Mouse (Mus musculus): ENCODE data around the gene Stab2.
A peak's percentile ranks its signal among the peaks of the same experiment; 100 is the strongest.

Stab2 gene

GRCm38 (mm10) chr10:87007385-87008214, at the start of gene Stab2:
TSS of gene Stab2 (minus strand) at chr10:87008025.
- DNase-seq (ENCODE audit: low spot score in 2 of 2), result no peak

- DNase-seq (ENCODE audit: low spot score in 2 of 2), result no peak
Measured at GRCm38 (mm10) chr10:87051714-87052113, 43.9 kb upstream of the Stab2 start.

- DNase-seq (ENCODE audit: low spot score in 2 of 2), result no peak
Measured at GRCm38 (mm10) chr10:87049179-87049578, 41.4 kb upstream of the Stab2 start.

DNA sequence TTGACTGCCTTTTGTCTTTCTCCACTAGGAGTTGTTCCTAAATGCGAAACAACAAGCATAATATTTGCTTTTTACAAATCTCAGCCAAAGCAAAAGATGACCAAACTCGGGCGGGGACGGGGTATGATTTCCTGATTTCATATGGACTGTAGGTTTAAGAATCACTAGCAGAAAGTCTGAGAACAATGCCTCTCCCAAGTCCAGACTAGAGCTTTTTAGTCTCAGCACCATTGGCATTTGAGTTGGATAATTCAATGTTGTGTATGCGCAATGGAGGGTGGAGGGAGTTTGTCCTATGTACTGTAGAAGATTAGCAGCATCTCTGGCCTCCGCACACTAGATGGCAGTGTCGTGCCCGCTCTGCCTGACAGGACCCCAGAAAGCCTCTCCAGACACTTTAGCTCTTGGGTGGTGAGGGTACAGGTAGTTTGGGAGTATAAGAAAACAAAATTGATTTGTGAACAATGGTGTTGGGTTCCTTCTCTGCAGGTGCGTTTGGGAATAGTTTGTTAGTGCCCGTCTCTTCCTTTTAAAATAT, 39.2 kb upstream of the Stab2 start:
- DNase-seq (ENCODE audit: low spot score in 2 of 2), result no peak

- no peak for DNase-seq (ENCODE audit: low spot score in 2 of 2)
Measured at GRCm38 (mm10) chr10:87046469-87046868, 38.6 kb upstream of the Stab2 start.

DNA sequence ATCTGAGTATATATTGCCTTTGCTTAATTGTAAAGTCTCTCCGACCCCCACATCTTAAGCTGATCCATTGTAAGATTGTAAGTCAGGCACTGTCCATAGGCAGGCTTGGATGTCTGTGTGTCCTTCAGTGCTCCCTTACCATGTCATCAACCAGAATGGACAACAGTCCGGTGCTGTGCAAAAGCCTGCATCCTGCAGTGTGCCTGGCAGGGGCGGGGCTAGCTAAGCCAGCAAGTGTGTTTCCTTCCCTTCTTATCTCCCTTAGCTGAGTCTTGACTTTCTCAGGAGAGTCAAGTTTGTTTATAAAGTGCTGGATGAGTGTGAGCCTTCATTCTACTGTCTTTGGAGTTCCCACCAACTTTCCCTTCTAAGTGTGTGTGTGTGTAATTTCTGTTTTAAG, 37.4 kb upstream of the Stab2 start:
- DNase-seq (ENCODE audit: low spot score in 2 of 2), result no peak

- no peak for DNase-seq (ENCODE audit: low spot score in 2 of 2)
Measured at GRCm38 (mm10) chr10:87041265-87041664, 33.4 kb upstream of the Stab2 start.

DNA sequence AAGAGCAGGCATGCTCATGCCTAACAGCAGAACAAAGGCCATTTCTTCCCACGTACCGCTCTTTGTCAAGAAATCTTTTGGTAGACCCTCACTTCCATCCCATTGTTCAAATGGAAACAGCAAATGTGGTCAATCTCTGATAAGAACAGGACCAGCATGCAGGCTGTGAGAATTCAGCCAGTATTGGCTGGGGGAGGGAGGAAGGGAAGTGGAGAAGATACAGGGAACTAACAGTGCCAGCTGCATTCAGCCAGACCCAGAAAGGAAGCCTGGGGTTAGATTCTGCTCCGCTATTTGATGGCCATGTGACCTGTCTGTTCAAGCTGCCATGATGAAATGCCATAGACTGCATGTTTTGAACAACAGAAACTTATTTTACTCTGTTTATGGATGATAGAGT, 32.0 kb upstream of the Stab2 start:
- no peak for DNase-seq (ENCODE audit: low spot score in 2 of 2)

DNA sequence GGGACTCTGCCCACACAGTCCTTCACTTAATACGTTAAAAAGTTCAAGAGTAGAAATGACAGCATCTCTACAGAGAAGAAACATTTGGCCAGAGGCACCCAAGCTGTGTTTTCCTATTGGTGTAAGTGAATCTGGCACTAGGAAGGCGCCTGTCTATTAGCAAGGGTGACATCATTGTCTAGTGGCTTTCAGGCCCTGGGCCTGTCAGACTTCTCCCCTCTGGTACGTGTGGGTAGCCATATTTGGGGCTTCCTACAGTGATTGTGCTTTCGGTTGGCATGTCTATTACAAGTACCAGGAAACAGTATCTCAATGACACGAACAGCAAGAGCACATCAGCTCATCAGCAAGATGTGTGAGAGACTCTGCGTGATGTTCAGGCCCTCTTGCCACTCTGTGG, 31.5 kb upstream of the Stab2 start:
- DNase-seq (ENCODE audit: low spot score in 2 of 2), result no peak

DNA sequence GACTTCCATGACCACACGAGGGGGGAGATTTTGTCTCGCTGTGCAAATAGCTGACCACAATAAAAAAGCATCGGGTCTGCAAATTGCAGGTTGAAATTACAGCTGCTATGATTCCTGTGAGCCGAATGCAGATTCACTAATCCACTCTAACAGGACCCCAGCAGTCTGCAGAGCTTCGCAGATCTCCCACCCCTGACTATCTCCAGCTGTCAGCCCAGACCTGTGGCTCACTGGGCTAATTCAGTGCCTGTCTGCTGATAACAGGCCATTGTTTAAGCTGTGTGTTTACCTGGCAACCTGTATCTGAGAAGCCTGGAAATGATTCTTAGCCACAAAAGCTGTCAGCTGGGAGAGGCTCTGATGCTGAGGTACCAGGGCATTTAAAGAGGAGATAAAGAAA, 29.2 kb upstream of the Stab2 start:
- no peak for DNase-seq (ENCODE audit: low spot score in 2 of 2)

GRCm38 (mm10) chr10:87036271-87036703, 28.5 kb upstream of the Stab2 start:
- no peak for DNase-seq (ENCODE audit: low spot score in 2 of 2)

DNA sequence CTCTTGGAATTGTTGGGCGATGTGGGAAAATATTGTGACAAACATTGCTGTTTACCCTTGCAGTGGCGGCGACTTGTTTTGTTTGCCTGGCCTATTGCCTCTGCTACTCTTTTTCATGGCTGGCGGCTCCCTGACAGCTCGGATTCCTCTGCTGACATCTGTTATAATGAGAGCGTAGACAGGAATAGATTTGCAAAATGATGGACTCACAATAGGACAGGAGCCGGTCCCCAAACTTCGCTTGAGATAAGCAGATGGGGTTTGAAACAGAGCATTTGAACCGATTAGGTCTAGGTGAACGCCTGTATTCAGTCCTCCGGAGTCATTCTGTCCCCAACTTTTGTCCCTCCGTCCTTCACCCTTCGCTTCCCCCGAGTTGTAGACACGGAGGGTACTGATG, 28.0 kb upstream of the Stab2 start:
- DNase-seq (ENCODE audit: low spot score in 2 of 2), result no peak

DNA sequence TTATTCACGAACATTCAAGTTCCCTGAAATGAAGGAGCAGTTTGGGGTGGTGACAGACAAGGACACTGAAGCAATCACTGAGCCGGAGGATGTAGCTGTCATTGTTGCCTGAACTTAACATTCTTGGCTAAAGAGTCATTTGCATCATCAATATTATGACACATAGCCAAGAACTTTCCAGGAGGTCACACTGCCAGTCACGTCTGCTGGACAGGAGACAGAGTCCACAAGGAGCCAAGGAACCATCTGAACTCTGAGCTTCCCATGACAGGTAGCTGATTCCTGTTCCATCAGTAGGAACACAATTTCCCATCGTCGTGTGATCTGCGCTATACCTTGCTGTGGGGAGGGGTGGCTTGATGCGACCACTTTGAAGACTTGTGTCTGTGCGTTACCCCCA, 24.9 kb upstream of the Stab2 start:
- DNase-seq (ENCODE audit: low spot score in 2 of 2), result no peak

- peak; percentile 80 to 90 for DNase-seq (ENCODE audit: low spot score in 2 of 2)
Measured at GRCm38 (mm10) chr10:87024884-87025283, 17.1 kb upstream of the Stab2 start.

GRCm38 (mm10) chr10:87020711-87021110, 12.9 kb upstream of the Stab2 start:
- DNase-seq (ENCODE audit: low spot score in 2 of 2), result peak; percentile 58

DNA sequence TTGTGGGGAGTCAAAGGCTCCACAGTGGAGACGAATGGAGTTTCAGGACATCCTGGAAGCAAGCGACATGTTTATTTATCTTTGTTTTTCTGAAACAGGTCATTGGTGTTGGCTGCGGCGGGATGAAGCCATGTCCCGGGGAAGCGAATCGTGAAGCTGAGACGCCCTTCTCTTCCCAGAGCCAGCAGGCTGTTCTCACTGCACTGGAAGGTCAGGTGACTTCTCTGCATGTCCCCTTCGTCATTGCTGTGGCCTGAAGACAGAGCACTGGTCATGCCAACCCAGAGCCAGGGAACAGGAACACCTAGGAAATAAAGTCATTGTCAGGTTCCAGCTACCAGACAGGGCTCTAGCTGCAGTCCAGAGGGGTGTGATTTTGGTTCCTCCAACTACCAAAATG, 11.1 kb upstream of the Stab2 start:
- no peak for DNase-seq (ENCODE audit: low spot score in 2 of 2)

GRCm38 (mm10) chr10:87016151-87016692, 8.4 kb upstream of the Stab2 start:
- no peak for DNase-seq (ENCODE audit: low spot score in 2 of 2)

DNA sequence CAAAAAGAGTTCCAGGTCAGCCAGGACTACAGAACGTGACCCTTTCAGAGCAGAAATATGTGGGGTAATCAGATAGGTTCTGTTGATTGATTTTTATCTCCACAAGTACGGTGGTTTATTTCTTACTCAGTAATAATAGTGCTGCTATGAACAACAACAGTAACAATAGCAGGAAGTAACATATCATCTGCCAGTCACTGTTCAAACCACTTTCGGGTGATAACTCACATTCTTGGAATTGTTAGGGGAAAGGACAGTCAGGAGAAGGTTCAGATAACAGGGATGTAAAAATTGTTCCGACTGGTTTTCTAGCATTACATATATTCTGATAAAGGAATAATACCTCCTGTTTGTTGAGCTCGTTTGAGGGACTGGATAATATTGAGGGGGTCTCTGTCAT, 7.6 kb upstream of the Stab2 start:
- DNase-seq (ENCODE audit: low spot score in 2 of 2), result no peak

DNA sequence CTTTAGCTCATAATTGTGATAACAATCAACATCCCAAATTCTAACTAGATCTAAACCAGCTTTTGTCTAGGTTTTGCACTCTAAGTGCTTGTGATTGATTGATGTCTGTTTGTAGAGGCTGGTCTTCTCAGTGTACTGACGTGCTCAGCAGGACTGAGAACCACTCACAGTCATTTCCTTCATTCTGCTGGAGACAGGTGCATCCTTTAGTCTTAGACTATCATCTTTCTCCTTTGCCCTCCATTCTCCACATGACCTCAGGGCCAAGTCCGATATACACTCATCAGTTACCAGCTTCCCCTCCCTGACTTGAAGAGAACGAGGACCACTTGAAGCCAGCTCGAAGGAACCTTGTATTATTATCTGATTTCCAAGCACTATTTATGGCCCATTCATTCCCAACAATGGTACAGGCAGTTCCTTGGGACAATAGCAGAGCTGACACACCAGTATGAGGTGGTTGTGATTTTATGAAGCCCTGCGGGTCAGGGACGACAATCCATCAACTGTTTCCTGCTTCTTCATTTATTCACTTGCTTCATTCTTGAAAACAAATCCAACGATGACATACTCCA, 6.7 kb upstream of the Stab2 start:
- no peak for DNase-seq (ENCODE audit: low spot score in 2 of 2)

- no peak for DNase-seq (ENCODE audit: low spot score in 2 of 2)
Measured at GRCm38 (mm10) chr10:87012087-87012486, 4.3 kb upstream of the Stab2 start.

- no peak for DNase-seq (ENCODE audit: low spot score in 2 of 2)
Measured at GRCm38 (mm10) chr10:87008215-87008499, 332 bp upstream of the Stab2 start.

DNA sequence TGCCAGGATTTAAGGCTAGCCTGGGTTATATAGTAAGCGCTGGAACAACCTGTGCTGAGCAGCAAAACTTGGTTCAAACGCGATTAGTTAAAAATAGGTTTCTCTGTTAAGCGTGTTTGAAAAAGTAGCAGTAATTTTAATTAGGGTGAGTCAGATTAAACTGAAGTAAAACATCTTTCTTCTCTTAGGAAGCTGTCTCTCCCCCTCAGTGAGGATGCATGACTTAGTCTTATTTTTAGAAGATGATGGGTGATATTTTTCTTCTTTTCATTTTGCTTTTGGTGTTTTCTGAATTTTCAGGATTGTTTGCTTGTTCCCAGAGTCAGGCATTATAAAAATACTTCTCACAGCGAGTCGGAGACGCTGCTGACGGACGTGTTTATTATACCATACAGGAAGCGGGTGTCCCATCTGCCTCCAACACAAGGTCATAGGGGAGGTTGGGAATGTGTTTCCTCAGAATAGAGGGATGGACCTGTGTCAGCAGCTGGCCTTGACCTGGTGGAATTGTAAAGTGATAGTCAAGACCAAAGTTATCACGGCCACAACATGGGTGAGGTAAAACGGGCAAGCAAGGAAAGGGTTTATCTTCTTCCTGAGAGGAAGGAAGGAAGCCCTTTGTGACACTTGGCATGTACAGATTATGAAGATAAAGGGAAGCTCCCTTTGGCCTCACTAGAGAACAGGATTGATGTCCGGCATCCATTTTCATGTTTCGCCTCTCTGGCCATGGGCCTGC, 15.4 kb downstream of the Stab2 start:
- no peak for DNase-seq (ENCODE audit: low spot score in 2 of 2)
